Comparison of ENCODE assay signal across 8 mouse cellular contexts in the genomic region with DNA sequence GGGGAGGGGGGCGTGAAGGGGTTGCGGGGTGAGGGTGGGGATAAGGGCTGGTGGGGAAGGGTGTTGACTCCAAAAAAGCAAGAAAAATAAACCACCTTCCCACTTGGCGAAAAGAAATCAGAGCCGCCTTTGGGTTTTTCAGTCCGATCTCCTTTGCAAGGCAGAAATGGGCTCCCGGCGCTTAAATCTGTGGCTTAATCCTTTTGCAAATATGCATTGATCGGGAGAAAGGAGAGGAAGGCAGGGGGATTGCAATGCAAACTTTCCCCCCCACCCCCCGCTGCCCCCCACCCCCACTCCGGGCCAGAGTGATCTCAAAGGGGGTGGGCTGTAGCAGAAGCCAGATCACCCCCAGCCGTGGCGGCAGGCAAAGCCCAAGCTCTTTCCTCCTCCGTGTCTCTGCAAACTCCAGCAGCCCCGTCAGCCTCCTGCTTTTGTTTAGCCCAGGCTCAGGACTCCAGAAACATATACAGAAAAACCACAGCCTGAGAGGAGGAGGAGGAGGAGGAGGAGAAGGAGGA. TPM values are rescaled to one million over a fixed set of nuclear protein-coding genes. Genes with fewer than 3 reads are reported as not detected.
A peak's percentile ranks its signal among the peaks of the same experiment; 100 is the strongest.
DNase-seq lines count a peak whose midpoint lies in the region; ATAC-seq and TF ChIP-seq lines count a peak whose summit lies in the region.

No protein-coding gene starts in this region.

- peak; percentile 79 for TF ChIP-seq POLR2A in heart, adult 2 months (IDR thresholded peaks at IDR 0.05; ENCODE audit: insufficient read depth, low read depth, low read length)
- no peak for TF ChIP-seq POLR2A in thymus, adult 2 months (IDR thresholded peaks at IDR 0.05; ENCODE audit: control insufficient read depth, extremely low read depth, insufficient read depth, low read length, poor library complexity)

- H3K9ac ChIP-seq in heart, adult 2 months (ENCODE audit: low read depth, low read length): peak overlapping the region; percentile 69
- peak overlapping the region; percentile 95 for H3K9ac ChIP-seq in limb, embryonic 11.5 days (ENCODE audit: low read length)
- peak overlapping the region; percentile 90 for H3K9ac ChIP-seq in neural tube, embryonic 11.5 days (ENCODE audit: low read length)

- under 1% methylated on average over 13 of the region's 14 CpGs for WGBS in heart, adult 2 months
- WGBS in thymus, adult 2 months: 1% methylated on average over 13 of the region's 14 CpGs
- 0% methylated on average over 10 of the region's 14 CpGs for WGBS in limb, embryonic 11.5 days
- WGBS in neural tube, embryonic 11.5 days: under 1% methylated on average over 11 of the region's 14 CpGs

- TF ChIP-seq CTCF in heart, adult 2 months (IDR thresholded peaks at IDR 0.05): no peak
- no peak for TF ChIP-seq CTCF in thymus, adult 2 months (IDR thresholded peaks at IDR 0.05; ENCODE audit: borderline replicate concordance, control insufficient read depth, extremely low read depth, insufficient read depth, low read length, poor library complexity)

- peak overlapping the region; percentile 89 for H3K27ac ChIP-seq in heart, adult 2 months
- no peak overlapping the region for H3K27ac ChIP-seq in thymus, adult 2 months (ENCODE audit: control insufficient read depth, insufficient read depth, low read length)
- H3K27ac ChIP-seq in limb, embryonic 11.5 days (replicated peaks; ENCODE audit: low read depth, low read length): peak overlapping the region; percentile 99
- peak overlapping the region; percentile 97 for H3K27ac ChIP-seq in neural tube, embryonic 11.5 days (ENCODE audit: low read depth, low read length)

- TF ChIP-seq EP300 in heart, adult 2 months (IDR thresholded peaks at IDR 0.05; ENCODE audit: insufficient read depth, low read depth, low read length): no peak

- intact Hi-C loops in heart, adult 2 months (cut with DNase I): loop anchor here (2.0 to 10.0 kb wide), 5 partner anchors 39 to 337 kb away; no protein-coding TSS in a partner anchor

- peak overlapping the region; percentile 77 for H3K4me3 ChIP-seq in heart, adult 2 months
- peak overlapping the region; percentile 29 for H3K4me3 ChIP-seq in thymus, adult 2 months (ENCODE audit: control insufficient read depth, insufficient read depth, low read length)
- peak overlapping the region; percentile 90 for H3K4me3 ChIP-seq in limb, embryonic 11.5 days (ENCODE audit: low read depth, low read length)
- peak overlapping the region; percentile 68 for H3K4me3 ChIP-seq in neural tube, embryonic 11.5 days (ENCODE audit: low read depth, low read length)

- ATAC-seq in limb, embryonic 11.5 days (ENCODE audit: insufficient number of reproducible peaks, low FRiP score, low TSS enrichment, low read depth): peak; percentile 92
- ATAC-seq in neural tube, embryonic 11.5 days (ENCODE audit: insufficient read depth, low FRiP score, low TSS enrichment): peak; percentile 92

- no peaks in the 10 kb centered on the region for H3K27me3 ChIP-seq in heart, adult 2 months (ENCODE audit: control insufficient read depth, insufficient read depth, low read length)
- 0 out of 2 replicates have a peak, but pooled peaks cover 3% of the 10 kb centered on the region for H3K27me3 ChIP-seq in thymus, adult 2 months (ENCODE audit: control insufficient read depth, insufficient read depth, low read length)
- H3K27me3 ChIP-seq in limb, embryonic 11.5 days (ENCODE audit: control insufficient read depth, insufficient read depth, low read length): no peaks in the 10 kb centered on the region
- no peaks in the 10 kb centered on the region for H3K27me3 ChIP-seq in neural tube, embryonic 11.5 days (ENCODE audit: control insufficient read depth, insufficient read depth, low read length)

- no peaks in the 10 kb centered on the region; the same call in 1 of the 2 replicates for H3K79me2 ChIP-seq in heart, adult 2 months (replicated peaks; ENCODE audit: control insufficient read depth, insufficient read depth, low read length)

- peaks cover 10% of the 10 kb centered on the region for H3K36me3 ChIP-seq in heart, adult 2 months (ENCODE audit: control insufficient read depth, insufficient read depth, low read length)
- H3K36me3 ChIP-seq in thymus, adult 2 months (ENCODE audit: control insufficient read depth, insufficient read depth, low read length): no peaks in the 10 kb centered on the region
- no peaks in the 10 kb centered on the region for H3K36me3 ChIP-seq in limb, embryonic 11.5 days (ENCODE audit: control insufficient read depth, insufficient read depth, low read length)
- H3K36me3 ChIP-seq in neural tube, embryonic 11.5 days (ENCODE audit: control insufficient read depth, insufficient read depth, low read length): no peaks in the 10 kb centered on the region

- DNase-seq in heart, adult 2 months: peak in 1 of 2 experiments; percentile 86
- DNase-seq in heart, adult 11 months: no peak
- DNase-seq in thymus, adult 2 months: no peak
- no peak for DNase-seq in thymus, postnatal 0 days (ENCODE audit: low spot score)
- peak; percentile 80 for DNase-seq in frontal cortex, postnatal 36 days (ENCODE audit: low spot score in 2 of 2)
- DNase-seq in limb, embryonic 11.5 days (ENCODE audit: low spot score): peak; percentile 84
- DNase-seq in neural tube, embryonic 11.5 days (ENCODE audit: low spot score): no peak
- DNase-seq in c-Kit-positive CD71-positive TER-119-positive erythroid progenitor cells, embryonic 14.5 days (ENCODE audit: low spot score): no peak

- H3K4me1 ChIP-seq in heart, adult 2 months (ENCODE audit: control insufficient read depth, insufficient read depth, low read length): no peaks in the 10 kb centered on the region; the same call in 1 of the 2 replicates
- peaks cover 2% of the 10 kb centered on the region; the same call in 1 of the 2 replicates for H3K4me1 ChIP-seq in thymus, adult 2 months (replicated peaks; ENCODE audit: control insufficient read depth, insufficient read depth, low read length)
- H3K4me1 ChIP-seq in limb, embryonic 11.5 days (ENCODE audit: control insufficient read depth, insufficient read depth, low read length): peaks cover 11% of the 10 kb centered on the region
- H3K4me1 ChIP-seq in neural tube, embryonic 11.5 days (ENCODE audit: control insufficient read depth, insufficient read depth, low read length): peaks cover 13% of the 10 kb centered on the region

- peak overlapping the region; percentile 52; the same call in 1 of the 2 replicates for H3K4me2 ChIP-seq in limb, embryonic 11.5 days (ENCODE audit: low read depth, severe bottlenecking)
- peak overlapping the region; percentile 75 for H3K4me2 ChIP-seq in neural tube, embryonic 11.5 days (ENCODE audit: low read depth)

- no peaks in the 10 kb centered on the region for H3K9me3 ChIP-seq in limb, embryonic 11.5 days (ENCODE audit: control insufficient read depth, low read length)
- no peaks in the 10 kb centered on the region for H3K9me3 ChIP-seq in neural tube, embryonic 11.5 days (ENCODE audit: control insufficient read depth, low read length)

RNA-seq across cellular contexts. Expression of a gene that starts 0.3 kb away (rescaled TPM):
- total RNA-seq in heart, adult 2 months (2021): 10 to 100 TPM; 52.8 to 54.7 TPM
- 33.1 and 47.6 TPM in 2 replicates for polyA plus RNA-seq in heart, adult 2 months (2012; rRNA removed)
- polyA plus RNA-seq in thymus, adult 2 months (2012; rRNA removed): 9.4 and 13.0 TPM in 2 replicates
- polyA plus RNA-seq in thymus, postnatal 0 days (2015; fragmentation: Nextera tagmentation; extraction: Ambion mirVana): 4.6 and 5.8 TPM in 2 replicates
- 43.7 and 44.2 TPM in 2 replicates for polyA plus RNA-seq in limb, embryonic 11.5 days (2014; fragmentation: Nextera tagmentation; extraction: Ambion mirVana)
- 45.8 and 47.9 TPM in 2 replicates for polyA plus RNA-seq in neural tube, embryonic 11.5 days (2014; fragmentation: Nextera tagmentation; extraction: Ambion mirVana)

Comparison
In these comparisons a context has a peak if more than half of its experiments do, and no peak if none do; other contexts are left out.
1. DNase-seq: peak in frontal cortex, postnatal 36 days (2 of 2) and limb, embryonic 11.5 days (single experiment); none in heart, adult 11 months (single experiment), thymus, adult 2 months (single experiment), thymus, postnatal 0 days (single experiment), neural tube, embryonic 11.5 days (single experiment) and c-Kit-positive CD71-positive TER-119-positive erythroid progenitor cells, embryonic 14.5 days (single experiment).
2. H3K4me3 ChIP-seq: peak in every context shown above with its lines; median percentile 90 in limb, embryonic 11.5 days; 77 in heart, adult 2 months; 68 in neural tube, embryonic 11.5 days; 29 in thymus, adult 2 months.
3. Peak in every context shown above with its lines, with median percentiles within 50 percentile points of each other: H3K9ac ChIP-seq.